Mouse (Mus musculus) CH12F3 (cell line): ENCODE measurements around the gene Pold4.

Experiments used
- in situ Hi-C: fragments of 300-500 bp; cut with MboI; formaldehyde crosslinking; loops from 2 replicates; pipeline ENCODE4 v1.14.3; 2020; ENCODE audit warnings: low sequenced_read_pairs

Gene Pold4

DNA sequence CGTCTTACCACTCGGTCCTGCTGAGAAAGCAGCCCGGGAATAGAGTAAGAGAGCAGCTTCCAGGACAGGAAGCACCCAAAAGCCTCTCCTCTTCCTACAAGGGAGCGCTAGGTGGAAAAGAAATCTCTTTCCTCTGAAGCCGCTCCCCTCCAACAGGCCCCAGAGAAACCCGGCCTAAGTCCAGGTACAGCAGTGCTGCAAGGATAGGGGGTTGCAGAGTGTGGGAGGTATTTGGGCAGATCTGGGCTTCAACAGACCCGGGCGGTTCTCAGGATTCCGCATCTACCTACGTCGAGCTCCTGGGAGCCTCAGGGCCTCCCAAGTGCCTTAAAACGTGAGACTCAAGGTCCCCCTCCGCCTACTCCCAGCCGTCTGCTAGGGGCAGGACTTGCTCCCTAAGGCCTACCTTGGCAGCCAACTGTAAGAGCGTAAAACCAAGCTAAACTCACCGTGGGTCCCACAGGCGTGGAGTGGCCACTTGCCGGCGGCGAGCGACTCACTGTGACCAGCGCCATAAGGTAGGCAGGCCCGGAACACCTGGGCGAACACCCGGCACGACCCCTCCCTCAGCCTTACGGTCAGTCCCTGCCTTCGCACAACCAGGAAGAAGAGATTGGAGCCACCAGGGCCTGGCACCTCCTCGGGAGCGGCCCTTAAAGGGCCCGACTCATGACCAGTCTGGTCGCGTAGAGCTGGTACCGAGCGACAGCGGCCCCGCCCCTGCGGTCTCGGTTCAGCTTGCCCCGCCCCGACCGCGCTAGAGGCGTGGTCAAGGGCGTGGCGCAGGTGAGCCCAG is 37.1 kb downstream of the Pold4 start, which contains the start of gene Ssh3:
TSS of gene Ssh3 (minus strand) at position 615 of the 796 bp plus-strand sequence.
- in situ Hi-C loops = no loop called here

DNA sequence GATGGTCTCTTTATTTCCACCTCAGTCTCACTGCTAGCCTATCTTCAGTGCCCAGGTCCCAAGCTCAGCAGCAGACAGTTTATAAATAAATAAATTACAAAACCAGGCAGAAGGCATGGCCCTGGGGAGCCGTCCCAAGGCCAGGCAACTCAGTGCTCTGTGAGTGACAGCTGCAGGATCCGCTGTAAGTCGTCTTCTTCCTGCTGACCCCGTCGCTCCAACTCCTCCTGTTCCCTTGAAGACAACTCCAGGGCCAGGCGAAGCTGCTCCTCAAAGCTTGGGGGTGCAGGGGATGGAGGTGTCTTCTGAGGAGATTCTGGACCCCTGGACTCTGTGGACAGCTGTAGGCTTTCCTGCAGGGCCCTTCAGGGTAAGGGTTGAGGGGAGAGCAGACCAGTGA is 38.5 kb downstream of the Pold4 start:
- in situ Hi-C loops = no loop called here

DNA sequence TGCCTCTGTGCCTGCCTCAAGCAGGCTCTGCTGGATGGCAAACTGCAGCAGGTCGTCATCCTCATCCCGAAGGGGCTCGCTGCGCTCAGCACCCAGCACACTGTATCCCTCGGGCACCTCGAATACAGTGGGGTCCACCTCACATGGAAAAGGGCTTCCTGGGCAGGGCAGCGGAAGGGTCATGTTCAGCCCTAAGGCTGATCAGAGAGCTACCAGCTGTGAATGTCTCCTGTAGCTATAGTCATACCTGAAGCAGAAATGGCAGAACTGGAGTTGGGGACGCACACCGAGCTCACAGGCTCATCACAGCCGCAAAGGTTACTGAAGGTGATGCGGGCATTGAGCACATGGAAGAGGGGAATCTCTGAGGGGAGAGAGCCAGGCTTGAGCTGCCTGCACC is 39.3 kb downstream of the Pold4 start:
- in situ Hi-C loops = no loop called here

DNA sequence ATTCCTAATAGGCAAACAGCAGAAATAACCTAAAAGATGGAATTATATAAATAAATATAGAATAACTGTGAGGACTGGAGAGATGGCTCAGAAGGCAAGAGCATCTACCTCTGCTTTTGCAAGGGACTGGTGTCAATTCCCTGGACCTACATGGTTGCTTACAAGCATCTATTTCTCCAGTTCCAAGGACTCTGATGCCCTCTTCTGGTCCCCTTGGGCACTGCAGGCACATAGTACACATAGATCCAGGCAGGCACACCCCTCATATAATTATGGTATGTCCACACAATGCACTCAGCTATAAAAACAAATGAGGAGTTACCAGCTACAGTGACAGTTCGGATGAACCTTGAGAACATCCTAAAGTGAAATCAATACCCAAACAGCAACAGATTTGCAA is 47.8 kb downstream of the Pold4 start:
- in situ Hi-C loops = no loop called here

DNA sequence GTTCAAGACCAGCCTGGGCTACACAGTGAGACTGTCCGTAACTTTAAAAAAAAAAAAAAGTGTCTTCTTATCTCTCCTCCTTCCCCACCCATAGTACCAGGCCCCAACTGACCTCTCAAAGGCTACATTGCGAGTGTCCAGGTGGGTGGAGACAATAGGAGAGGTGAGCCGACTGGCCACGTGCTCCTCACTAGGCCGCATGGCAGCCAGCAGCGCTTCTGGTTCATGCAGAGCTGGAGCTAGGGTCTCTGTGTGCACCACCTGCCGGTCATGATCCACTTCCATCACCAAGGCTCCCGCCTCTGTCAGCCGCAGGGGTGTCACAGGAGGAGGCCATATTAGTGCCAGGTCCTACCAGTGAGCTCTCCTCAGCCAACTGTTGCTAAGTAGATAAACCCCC is 48.7 kb downstream of the Pold4 start:
- in situ Hi-C loops = no loop called here

DNA sequence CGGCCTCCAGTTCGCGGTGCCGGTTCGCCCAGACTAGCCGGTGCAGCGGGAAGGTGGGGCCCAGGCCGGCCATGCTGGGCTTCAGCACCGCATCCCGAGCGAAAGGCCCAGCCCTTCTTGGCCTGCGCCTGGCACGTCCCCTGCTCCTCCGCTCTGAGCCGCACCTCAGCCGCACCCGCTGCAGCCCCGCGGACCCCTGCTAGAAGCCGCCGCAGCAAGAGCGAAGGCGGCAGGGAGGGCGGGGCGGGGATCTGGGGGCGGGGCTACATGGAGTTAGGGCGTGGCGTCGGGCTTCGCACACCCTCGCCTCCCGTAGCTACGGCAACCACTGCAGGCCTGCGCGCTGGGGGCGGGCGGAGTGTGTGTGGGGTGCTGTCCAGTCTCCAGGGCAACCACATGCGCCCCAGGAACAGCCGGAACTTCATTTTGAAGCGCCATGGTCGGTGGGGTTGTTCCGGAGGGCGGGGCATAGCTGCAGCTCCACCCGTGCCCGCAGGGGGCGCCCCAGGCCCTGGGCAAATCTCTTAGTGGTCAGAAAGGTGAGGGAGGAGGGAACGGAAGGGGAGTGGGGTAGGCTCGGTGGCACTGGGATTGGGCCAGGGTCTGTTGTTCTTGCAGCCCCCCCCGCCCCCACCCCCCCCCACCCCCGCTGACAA is 51.3 kb downstream of the Pold4 start, which contains the start of gene Ankrd13d:
TSS of gene Ankrd13d (minus strand) at position 240 of the 656 bp plus-strand sequence.
- in situ Hi-C loops = no loop called here
